Mouse (Mus musculus) myocyte (in vitro differentiated cells): Measurements from ENCODE around the gene Myog.

Experiments
- E2F4 ChIP-seq: IDR thresholded peaks from one replicate; pipeline ENCODE4 v1.6.1; 2011; ENCODE audit warnings: mild to moderate bottlenecking, control low read depth, moderate library complexity; ENCODE audit not compliant: insufficient read depth
- MAX ChIP-seq: IDR thresholded peaks from one replicate; pipeline ENCODE4 v1.6.1; 2011; ENCODE audit warnings: low read depth, mild to moderate bottlenecking, control low read depth
- MYOG ChIP-seq, 3 experiments: IDR thresholded peaks; one replicate each; pipeline ENCODE4 v1.6.1; 2011; ENCODE audit warnings: control low read depth in 2 of 3, low read depth in 2 of 3, mild to moderate bottlenecking in 2 of 3; ENCODE audit not compliant: insufficient read length in 2 of 3, control insufficient read depth in 1 of 3, insufficient read depth in 1 of 3
- POLR2A ChIP-seq: IDR thresholded peaks from one replicate; pipeline ENCODE4 v1.6.1; 2011; ENCODE audit warnings: low read depth, mild to moderate bottlenecking, control low read depth, moderate library complexity; ENCODE audit not compliant: insufficient read length
- REST ChIP-seq: IDR thresholded peaks from one replicate; pipeline ENCODE4 v1.6.1; 2011; ENCODE audit warnings: mild to moderate bottlenecking, control low read depth, moderate library complexity; ENCODE audit not compliant: insufficient read depth, insufficient read length
- TCF12 ChIP-seq: IDR thresholded peaks from one replicate; pipeline ENCODE4 v1.6.1; 2011; ENCODE audit warnings: mild to moderate bottlenecking, control low read depth; ENCODE audit not compliant: poor library complexity, insufficient read depth, severe bottlenecking
- USF1 ChIP-seq: IDR thresholded peaks from one replicate; pipeline ENCODE4 v1.6.1; 2011; ENCODE audit warnings: low read depth, mild to moderate bottlenecking, control low read depth, moderate library complexity

DNA sequence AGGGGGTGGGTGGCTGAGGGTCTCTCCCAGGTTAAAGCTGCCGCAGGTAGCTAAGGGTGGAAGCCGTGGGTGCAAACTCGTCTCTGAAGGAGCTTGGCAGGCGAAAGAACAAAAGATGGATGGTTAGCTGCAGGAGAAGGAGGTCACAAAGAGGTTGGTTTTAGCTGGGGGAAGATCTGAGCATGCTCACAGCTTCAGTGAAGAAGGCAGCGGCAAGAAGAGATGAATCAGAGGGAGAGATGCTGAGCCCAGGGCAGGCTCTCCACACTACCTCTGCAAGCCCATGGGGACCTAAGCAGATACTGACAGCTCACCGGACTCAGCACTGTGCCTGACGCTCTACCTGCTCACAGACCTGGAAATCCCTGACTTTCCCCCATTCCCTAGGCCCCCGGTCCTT, 48.5 kb upstream of the Myog start:
- TF ChIP-seq MAX (no peak), TCF12 (no peak), POLR2A (no peak), USF1 (no peak), REST (no peak), E2F4 (no peak), MYOG (IDR thresholded peaks at IDR 0.05; ENCODE audit: control insufficient read depth in 1 of 3, insufficient read depth in 1 of 3, insufficient read length in 2 of 3, low read depth in 2 of 3) (no peak)
